Mouse (Mus musculus) kidney, adult 9 months (tissue): Measurements from ENCODE around the gene Taok3.

Source experiments
- DNase-seq: peaks from one replicate; pipeline ENCODE4 v3.0.0; 2022

The Taok3 gene

DNA sequence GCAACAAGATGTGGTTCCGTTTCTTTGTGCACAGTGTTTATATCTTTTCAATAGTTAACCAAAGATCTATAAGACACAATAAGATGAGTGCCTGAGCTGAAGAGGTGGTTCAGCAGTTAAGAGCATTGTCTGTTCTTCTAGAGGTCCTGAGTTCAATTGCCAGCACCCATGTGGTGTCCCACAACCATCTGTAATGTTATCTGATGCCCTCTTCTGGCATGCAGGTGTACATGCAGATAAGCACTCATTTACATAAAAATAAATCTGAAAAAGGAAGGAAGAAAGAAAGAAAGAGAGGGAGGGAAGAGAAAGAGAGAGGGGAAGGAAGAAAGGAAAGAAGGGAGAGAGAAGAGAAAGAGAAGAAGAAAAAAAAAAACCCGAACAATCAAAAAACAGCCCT lies 186.9 kb downstream of the Taok3 start:
- DNase-seq = no peak

GRCm38 (mm10) chr5:117307699-117308098 lies 187.8 kb downstream of the Taok3 start:
- DNase-seq = peak; percentile 81

- DNase-seq = peak; percentile 82
Observed at GRCm38 (mm10) chr5:117313420-117313819, 193.5 kb downstream of the Taok3 start.

DNA sequence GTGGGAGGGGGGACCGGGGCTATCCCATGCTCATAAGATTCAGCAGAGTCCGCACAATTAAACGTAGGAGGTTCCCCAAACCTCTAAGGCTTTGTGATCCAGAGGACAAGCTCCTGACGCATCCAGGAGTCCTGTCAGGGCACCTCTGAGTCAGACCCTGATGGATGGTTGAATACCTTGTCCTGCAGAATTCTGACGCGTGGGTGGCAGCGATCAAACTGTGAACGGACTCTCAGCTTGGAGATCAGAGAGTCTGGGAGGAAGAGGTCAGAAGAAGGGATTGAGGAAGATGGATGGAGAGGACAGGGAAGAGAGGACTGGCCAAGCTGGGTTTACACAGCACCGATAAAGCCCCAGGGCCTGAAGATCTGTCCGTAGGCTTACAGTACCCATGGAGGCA lies 194.0 kb downstream of the Taok3 start:
- DNase-seq = no peak

GRCm38 (mm10) chr5:117314587-117315428 lies 194.9 kb downstream of the Taok3 start:
- no peak for DNase-seq

GRCm38 (mm10) chr5:117318741-117319629 lies 199.1 kb downstream of the Taok3 start, which contains the start of gene Vsig10:
Vsig10 (plus strand) TSS chr5:117319083.
- DNase-seq = peak; percentile 68

- no peak for DNase-seq
Observed at GRCm38 (mm10) chr5:117323751-117324150, 203.8 kb downstream of the Taok3 start.
